Mouse (Mus musculus): ENCODE measurements around the gene Enah. TPM values are rescaled to one million over a fixed set of nuclear protein-coding genes. Genes with fewer than 3 reads are reported as not detected.

The Enah gene
- polyA plus RNA-seq, 1 experiment = 3.9 TPM

DNA sequence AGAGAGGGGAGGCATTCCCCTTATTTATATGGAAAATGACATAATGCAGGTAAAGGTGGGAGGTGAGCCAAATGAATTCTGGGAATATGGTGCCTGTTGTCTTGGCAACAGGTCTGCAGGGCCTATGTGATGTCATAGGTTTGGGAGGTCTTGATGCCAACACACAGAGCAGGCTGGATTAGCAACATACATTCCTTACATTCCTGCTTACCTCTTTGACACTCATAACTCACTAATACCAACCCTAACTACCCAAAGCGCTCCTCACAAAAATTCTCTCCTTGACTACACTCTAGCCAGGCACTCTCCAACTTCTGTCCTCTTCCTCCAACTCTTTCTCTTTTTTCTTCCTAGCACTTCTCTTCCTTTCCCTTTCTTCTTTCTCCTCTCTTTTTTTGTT, 171.6 kb downstream of the Enah start:
- Histone ChIP-seq H3K27ac (ENCODE audit: insufficient read depth, low read depth, low read length) (no peak overlapping the region), H3K4me3 (ENCODE audit: low read depth, low read length) (no peak overlapping the region), H3K4me1 (ENCODE audit: control insufficient read depth, insufficient read depth, insufficient read length, low read length) (peaks cover 5% of the 10 kb centered on the region), H3K36me3 (ENCODE audit: control insufficient read depth, insufficient read depth, low read length) (no peaks in the 10 kb centered on the region), H3K27me3 (ENCODE audit: control insufficient read depth, insufficient read depth, low read length) (no peaks in the 10 kb centered on the region)
- 97% methylated on average over 1 of the region's 1 CpGs for WGBS
- no peak for TF ChIP-seq POLR2A (IDR thresholded peaks at IDR 0.05; ENCODE audit: low read depth, low read length)
- TF ChIP-seq CTCF (IDR thresholded peaks at IDR 0.05; ENCODE audit: extremely low read depth, insufficient read length, insufficient replicate concordance, low read depth, low read length) = no peak

DNA sequence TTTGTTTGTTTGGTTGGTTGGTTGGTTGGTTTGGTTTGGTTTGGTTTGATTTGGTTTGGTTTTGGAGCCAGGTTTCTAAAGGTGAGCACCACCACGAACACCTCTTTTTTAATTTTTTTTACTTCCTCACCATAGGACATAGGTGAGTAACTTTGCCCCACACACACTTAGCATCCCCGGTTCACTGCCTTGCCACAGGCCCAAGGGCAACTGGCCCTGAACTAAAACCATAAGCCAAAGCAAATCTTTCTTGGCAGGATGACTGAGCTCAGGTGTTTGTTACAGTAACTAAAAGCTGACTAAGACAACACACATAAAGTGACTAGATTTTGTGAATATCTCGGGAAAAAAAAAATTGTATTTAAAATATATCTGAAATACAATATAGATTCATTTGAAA, 172.4 kb downstream of the Enah start:
- Histone ChIP-seq H3K27ac (ENCODE audit: insufficient read depth, low read depth, low read length) (no peak overlapping the region), H3K4me1 (ENCODE audit: control insufficient read depth, insufficient read depth, insufficient read length, low read length) (peaks cover 6% of the 10 kb centered on the region; the same call in 1 of the 2 replicates), H3K4me3 (ENCODE audit: low read depth, low read length) (no peak overlapping the region), H3K36me3 (ENCODE audit: control insufficient read depth, insufficient read depth, low read length) (no peaks in the 10 kb centered on the region), H3K27me3 (ENCODE audit: control insufficient read depth, insufficient read depth, low read length) (no peaks in the 10 kb centered on the region)
- WGBS = 89% methylated on average over 3 of the region's 3 CpGs
- TF ChIP-seq CTCF (IDR thresholded peaks at IDR 0.05; ENCODE audit: extremely low read depth, insufficient read length, insufficient replicate concordance, low read depth, low read length) (no peak), POLR2A (IDR thresholded peaks at IDR 0.05; ENCODE audit: low read depth, low read length) (no peak)

Other genes with a start within 250 kb of the Enah start
- 5.9 and 13.5 TPM in 2 replicates for gene Lbr, start 176.9 kb downstream of the Enah start, polyA plus RNA-seq (2012; rRNA removed)
- gene Srp9, start 104.7 kb upstream of the Enah start, polyA plus RNA-seq (2012; rRNA removed) = 14.6 and 23.5 TPM in 2 replicates
- gene Vmn1r1, start 144.5 kb upstream of the Enah start, polyA plus RNA-seq (2012; rRNA removed) = not detected in 2 replicates